Mouse (Mus musculus) right cerebral cortex, postnatal 10 days (tissue): ENCODE data around the gene Sptb.

Experiments used
- DNase-seq, 2 experiments: peaks; one replicate each; pipeline ENCODE4 v3.0.0; 2021; ENCODE audit warnings: low spot score in 2 of 2

Sptb gene

GRCm38 (mm10) chr12:76608241-76608640, 102.1 kb downstream of the Sptb start:
- DNase-seq: no peak

DNA sequence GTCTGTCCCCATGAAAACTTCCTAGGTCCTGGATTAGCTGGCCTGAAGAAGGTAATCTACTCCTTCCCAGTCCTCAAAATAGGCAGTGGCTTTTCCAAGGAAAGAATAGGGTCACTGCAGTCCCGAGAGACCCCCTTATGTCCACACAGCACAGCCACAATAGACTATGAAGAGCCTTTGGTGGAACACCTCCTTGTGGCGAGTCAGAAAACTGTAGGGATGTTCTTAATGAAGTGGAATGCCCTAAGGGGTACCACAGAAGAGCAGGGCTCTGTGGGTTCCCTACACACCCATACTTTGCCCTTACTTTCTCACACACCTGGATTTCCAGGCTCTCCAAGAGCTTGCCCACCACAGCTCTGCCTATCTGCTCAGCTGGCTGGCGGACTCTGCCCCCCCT, 104.5 kb downstream of the Sptb start:
- no peak for DNase-seq

- no peak for DNase-seq
These were observed 105.8 kb downstream of the Sptb start for GRCm38 (mm10) chr12:76604546-76604945.

GRCm38 (mm10) chr12:76603779-76604178, 106.6 kb downstream of the Sptb start:
- no peak for DNase-seq

DNA sequence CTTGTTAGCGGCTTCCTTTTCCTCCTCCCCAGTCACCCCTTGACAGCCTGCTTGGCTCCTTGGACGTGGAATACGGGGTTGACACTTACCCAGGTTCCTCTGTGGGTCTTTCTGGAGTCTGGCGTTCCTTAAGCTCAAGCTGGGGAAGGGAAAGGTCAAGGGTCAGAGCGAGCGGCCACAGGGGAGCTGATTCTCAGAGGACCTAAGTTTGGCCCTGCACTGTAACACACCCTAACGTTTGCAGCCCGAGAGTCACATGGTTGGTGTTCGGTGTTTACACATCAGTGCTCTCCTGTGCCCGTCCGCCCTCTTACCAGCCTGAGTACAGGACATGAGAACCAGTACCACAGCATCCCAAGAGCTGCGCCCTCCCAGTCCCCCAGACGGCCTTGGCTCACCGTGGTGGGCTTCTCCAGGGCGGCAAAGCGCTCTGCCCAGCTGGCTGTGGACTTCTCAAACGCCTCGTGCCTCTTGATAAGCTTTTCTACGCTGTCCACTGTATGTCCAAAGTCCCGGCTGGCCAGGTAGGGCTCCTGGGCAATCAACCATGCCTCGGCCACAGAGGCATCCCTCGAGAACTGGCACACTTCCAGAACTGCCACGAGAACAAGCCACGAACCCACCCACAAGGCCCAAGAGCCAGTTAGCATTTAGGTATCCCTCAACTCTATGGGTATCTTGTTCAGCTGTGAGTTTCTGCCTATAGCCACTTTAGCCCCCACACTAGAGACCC, 112.0 kb downstream of the Sptb start:
- DNase-seq: no peak

DNA sequence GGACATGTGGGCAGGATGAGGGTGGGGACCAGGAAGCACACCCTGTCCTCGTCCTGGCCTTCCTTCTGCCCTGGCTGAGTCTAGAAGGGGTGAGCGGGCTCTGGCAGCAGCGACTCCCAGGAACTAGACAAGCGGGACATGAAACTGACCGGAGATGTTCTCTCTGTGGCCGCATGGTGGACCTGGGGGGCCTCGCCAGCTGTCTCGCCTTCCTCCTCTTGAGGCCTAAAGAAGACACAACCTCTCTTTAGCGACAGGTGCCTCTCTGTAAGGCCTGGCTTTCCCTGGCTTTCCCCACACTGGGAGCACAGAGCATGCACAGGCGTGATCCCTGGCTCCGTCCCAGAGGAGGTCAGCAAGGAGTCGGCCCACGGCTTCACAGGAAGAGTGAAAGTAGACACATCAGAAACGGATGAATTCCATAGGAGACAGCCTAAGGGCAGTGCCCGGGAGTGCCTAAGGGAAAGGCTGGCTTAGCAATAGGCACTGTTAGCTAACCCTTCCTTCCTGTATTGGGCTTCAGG, 112.7 kb downstream of the Sptb start:
- no peak for DNase-seq

DNA sequence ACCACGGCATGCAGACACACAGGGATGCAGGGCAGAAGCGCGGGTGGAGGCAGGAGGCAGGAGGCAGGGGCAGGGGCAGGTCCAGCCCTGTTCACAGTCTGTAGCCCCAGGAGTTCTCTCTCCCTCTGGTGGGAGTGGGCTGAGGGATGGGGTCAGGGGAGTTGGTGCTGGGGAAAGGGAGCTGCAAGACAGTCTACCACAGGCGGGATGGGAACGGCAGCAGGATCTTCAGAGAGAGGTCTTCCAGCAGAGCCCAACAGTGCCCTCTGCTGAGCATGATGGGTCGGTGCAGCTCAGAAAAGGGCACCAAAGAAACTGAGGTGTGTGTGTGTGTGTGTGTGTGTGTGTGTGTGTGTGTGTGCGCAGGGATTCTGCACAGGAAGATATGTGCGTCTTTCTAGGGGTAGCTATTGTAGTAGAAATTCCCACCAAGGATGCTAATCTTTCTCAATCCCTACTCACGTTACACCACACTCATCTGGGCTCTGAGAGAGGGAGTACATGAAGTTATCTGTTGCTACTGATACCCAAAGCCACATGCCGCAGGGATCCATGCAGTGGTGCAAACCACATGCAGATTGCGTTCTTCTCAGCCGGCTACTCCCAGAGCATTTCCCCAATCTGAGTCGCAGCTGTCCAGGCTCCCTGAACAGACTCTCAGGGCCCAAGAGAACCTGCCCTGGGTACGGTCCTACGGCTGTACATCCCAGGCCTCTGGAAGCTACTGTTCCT, 113.9 kb downstream of the Sptb start:
- peak; percentile 86 to 87 for DNase-seq

DNA sequence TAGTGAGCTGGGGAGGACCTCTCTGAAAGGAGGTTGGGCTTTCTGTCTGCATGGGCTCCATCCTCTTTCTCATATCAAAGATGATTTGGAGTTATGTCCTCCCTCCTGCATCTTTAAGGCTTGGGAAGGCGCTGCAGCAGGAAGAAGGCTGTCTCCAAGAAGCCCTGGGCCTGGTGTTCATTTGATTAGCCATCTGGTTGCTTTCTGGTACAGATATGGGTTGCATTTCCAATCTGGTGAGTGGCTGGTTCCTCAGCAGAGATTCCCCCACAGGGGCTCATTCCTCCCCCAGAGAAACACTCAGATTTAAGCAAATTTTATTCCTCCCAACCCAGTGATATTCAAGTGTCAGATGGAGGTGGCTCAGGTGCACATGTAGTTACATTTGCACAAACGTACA, 114.5 kb downstream of the Sptb start:
- no peak for DNase-seq

DNA sequence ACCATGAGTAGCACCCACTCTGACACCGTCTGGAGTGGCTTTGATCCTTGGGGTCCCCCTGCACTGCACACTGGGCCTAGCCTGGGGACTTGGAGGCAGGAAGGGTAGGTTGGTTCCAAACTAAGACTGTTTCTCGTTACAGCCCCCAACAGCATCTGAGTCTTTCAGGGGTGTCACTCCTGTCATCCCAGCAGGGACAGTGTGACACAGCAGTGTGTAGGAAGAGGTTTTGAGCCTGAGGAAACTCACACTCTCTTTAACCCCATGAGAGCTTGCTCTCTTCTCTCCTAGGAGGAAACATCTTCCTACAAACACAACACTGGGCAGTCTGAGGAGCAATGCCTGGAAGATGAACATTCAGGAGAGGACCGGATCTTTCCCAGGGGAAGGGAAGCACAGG, 115.8 kb downstream of the Sptb start:
- no peak for DNase-seq

DNA sequence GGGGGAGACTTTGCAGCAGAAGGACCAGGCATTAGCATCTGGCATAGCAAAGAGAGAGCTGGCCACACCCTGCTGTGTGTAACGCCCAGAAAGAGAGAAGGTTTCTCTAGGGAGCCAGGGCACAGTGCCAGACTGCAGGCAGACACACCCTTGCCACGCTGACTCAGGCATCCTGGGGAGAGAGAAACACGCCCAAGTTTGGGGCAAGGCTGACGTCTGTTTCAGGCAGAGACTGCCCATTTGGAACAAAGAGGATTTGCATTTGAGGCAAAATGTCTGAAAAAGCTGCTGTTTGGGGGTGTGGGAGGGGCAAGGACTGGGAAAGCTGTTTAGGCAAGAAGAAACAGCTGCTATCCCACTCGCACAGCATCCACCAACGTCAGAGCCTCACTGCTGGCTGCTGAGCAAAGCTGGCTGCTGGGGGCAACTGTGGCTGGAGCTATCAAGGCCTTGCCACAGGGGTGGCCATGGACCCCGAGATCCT, 116.5 kb downstream of the Sptb start:
- peak; percentile 73 to 75 for DNase-seq

DNA sequence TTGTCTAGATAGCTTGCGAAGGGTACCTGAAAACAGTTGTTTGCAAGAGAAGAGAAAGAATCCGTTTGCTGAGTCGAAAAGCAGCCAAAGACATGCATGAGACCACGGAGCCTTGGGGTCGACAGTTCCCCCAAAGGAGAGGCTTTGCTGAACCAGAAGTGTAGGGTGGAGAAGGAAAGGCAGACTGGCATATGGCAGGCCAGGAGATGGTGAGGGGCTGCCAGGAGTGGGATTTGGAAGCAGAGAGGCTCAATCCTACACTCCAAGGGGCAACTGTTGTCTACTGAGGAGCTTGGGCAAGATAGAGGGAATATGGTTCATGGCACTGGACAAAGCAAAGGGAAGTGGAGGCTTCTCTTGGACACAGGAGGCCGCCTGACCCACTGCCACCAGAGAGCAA, 117.1 kb downstream of the Sptb start:
- DNase-seq: no peak

- DNase-seq: no peak
These were observed 118.1 kb downstream of the Sptb start for GRCm38 (mm10) chr12:76592213-76592612.

DNA sequence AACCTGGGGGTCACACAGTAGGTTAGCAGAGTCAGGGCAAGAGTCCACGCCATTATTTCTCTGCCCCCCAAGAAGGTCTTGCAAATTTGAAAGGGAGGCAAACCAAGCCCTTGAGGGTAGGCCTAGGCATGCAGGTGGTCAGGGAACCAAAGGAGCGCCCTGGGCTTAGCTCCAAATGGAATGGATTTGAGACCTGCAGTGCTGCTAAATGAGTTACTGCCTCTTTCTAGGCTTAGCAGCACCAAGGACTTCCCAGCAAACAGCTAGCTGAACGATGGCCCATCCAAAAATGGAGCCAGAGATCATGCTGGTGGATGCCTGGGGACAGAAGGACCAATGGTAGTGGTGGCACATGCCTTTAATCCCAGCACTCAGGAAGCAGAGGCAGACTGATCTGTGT, 119.3 kb downstream of the Sptb start:
- DNase-seq: no peak

GRCm38 (mm10) chr12:76589531-76589930, 120.8 kb downstream of the Sptb start:
- no peak for DNase-seq

GRCm38 (mm10) chr12:76587357-76587756, 123.0 kb downstream of the Sptb start:
- DNase-seq: no peak

- DNase-seq: no peak
These were observed 125.3 kb downstream of the Sptb start for GRCm38 (mm10) chr12:76585028-76585427.

DNA sequence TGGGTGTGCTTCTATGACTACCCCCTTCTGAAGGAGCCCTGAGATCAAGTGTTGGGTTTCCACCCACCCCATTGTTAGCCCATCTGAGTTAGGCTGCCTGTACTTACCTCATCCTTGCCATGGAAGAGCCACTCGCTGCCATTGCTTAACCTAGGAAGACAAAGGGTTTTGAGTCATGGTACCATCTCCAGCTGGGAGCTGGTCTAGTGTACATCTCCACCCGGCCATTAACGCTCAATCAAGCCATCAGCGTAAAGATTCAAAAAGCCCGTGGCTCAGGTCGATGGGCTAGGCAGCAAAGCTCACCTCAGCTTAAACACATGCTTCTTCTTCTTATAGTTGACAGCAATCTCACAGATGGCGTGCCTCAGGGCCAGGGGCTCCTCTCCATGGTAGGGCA, 126.9 kb downstream of the Sptb start:
- DNase-seq: no peak

DNA sequence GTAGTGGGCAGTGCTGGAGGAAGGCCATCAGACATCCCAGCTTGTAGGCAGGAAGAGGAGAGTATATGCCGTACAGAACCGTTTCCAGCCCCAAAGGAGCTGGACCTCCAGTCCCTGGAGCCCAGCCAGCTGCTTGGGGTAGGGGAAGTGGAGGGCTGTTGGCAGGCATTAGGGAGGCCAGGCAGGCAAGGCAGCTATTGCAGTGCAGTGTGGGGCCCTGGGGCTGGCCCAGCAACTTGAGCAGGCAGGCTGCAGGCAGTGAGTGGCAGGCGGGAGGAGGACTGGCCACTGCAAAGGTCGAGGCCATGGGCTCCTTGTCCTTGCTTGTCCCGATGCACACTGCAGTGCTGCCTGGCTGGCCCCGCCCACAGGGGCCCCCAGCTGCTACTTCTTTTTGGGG, 127.5 kb downstream of the Sptb start:
- peak; percentile 78 to 84 for DNase-seq

DNA sequence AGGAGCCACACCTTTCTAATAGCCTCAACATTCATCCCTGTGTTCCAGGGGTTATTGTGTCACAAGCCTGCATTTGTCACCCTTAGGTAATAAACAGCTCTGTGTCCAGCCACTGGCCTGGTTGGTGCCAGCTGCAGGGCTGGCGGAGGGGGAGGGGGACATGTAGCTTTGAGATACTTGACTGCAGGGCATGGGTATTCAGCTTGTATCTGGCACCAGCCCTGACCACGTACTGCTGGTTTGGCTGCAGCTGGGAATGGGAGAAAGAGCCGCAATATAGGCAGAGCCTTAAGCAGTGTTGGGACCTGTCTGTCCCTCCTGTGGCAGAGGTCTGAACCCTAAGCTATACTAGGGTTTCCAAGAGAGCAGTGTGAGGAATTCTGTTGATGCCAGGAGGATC, 128.2 kb downstream of the Sptb start:
- peak in 1 of 2 experiments; percentile 48 for DNase-seq

GRCm38 (mm10) chr12:76579806-76580205, 130.5 kb downstream of the Sptb start:
- no peak for DNase-seq

DNA sequence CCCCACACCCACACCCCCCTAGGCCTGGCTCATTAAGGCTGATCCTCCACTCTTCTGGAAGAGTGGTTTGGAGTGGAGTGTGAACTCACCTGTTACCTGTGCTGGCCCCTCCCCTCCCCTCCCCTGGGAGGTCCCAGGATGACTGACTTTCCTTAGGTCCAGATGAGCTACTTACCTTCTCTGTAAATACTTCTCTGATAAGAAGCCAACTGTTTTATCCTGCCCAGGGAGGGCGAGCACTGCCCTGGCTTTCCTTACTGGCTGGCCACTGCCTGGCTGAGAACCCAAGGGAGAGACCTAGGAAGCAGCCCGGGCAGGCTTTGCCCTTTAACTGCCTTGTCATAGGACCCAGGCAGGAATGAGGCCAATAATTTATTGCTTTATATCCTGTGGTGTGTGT, 131.9 kb downstream of the Sptb start:
- DNase-seq: no peak

GRCm38 (mm10) chr12:76577858-76578257, 132.5 kb downstream of the Sptb start:
- no peak for DNase-seq

DNA sequence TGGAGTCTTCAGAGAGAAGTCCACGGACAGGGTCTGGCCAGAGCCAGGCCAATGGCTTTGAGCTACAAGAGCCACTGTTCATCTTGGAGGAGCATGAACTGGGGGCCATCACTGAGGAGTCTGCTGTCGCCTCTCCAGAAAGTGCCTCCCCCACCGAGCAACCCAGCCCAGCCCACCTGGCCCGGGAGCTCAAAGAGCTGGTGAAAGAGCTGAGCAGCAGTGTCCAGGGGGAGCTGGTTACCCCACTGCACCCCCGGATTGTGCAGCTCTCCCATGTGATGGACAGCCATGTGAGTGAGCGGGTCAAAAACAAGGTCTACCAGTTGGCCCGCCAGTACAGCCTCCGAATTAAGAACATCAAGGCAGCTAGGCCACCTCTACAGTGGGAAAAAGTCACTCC, 133.5 kb downstream of the Sptb start:
- DNase-seq: no peak
